Mouse (Mus musculus) myocyte (in vitro differentiated cells): ENCODE measurements around the gene Smarca4. TPM values are rescaled to one million over a fixed set of nuclear protein-coding genes. Genes with fewer than 3 reads are reported as not detected.

ENCODE experiments used
- H3K27me3 ChIP-seq: one replicate; pipeline ENCODE4 v1.6.1; 2011; ENCODE audit not compliant: control insufficient read depth, insufficient read depth, insufficient read length
- H3K36me3 ChIP-seq: one replicate; pipeline ENCODE4 v1.6.1; 2011; ENCODE audit not compliant: control insufficient read depth, insufficient read depth
- H3K4me2 ChIP-seq: one replicate; pipeline ENCODE4 v1.6.1; 2011; ENCODE audit warnings: low read depth, control low read depth
- H3K4me3 ChIP-seq: one replicate; pipeline ENCODE4 v1.5.1; 2011; ENCODE audit warnings: mild to moderate bottlenecking, control low read depth, moderate library complexity
- H3K79me2 ChIP-seq: one replicate; pipeline ENCODE4 v1.6.1; 2011; ENCODE audit not compliant: control insufficient read depth, insufficient read depth
- H3ac ChIP-seq: one replicate; pipeline ENCODE4 v1.6.1; 2011; ENCODE audit not compliant: control insufficient read depth, insufficient read length
- CEBPB ChIP-seq: IDR thresholded peaks from 2 replicates; pipeline ENCODE4 v1.6.1; 2011; ENCODE audit warnings: mild to moderate bottlenecking, moderate library complexity; ENCODE audit not compliant: poor library complexity, insufficient read depth, severe bottlenecking
- E2F4 ChIP-seq: IDR thresholded peaks from one replicate; pipeline ENCODE4 v1.6.1; 2011; ENCODE audit warnings: mild to moderate bottlenecking, control low read depth, moderate library complexity; ENCODE audit not compliant: insufficient read depth
- MAX ChIP-seq: IDR thresholded peaks from one replicate; pipeline ENCODE4 v1.6.1; 2011; ENCODE audit warnings: low read depth, mild to moderate bottlenecking, control low read depth
- MYOD1 ChIP-seq, 3 experiments: IDR thresholded peaks; one replicate each; pipeline ENCODE4 v1.6.1; 2011; ENCODE audit warnings: control low read depth in 2 of 3, low read depth in 2 of 3, mild to moderate bottlenecking in 2 of 3, moderate library complexity in 1 of 3; ENCODE audit not compliant: insufficient read length in 2 of 3, control insufficient read depth in 1 of 3
- MYOG ChIP-seq, 3 experiments: IDR thresholded peaks; one replicate each; pipeline ENCODE4 v1.6.1; 2011; ENCODE audit warnings: control low read depth in 2 of 3, low read depth in 2 of 3, mild to moderate bottlenecking in 2 of 3; ENCODE audit not compliant: insufficient read length in 2 of 3, control insufficient read depth in 1 of 3, insufficient read depth in 1 of 3
- POLR2A ChIP-seq: IDR thresholded peaks from one replicate; pipeline ENCODE4 v1.6.1; 2011; ENCODE audit warnings: low read depth, mild to moderate bottlenecking, control low read depth, moderate library complexity; ENCODE audit not compliant: insufficient read length
- POLR2AphosphoS2 ChIP-seq: IDR thresholded peaks from one replicate; pipeline ENCODE4 v1.6.1; 2011; ENCODE audit warnings: low read depth, control low read depth; ENCODE audit not compliant: insufficient read length
- REST ChIP-seq: IDR thresholded peaks from one replicate; pipeline ENCODE4 v1.6.1; 2011; ENCODE audit warnings: mild to moderate bottlenecking, control low read depth, moderate library complexity; ENCODE audit not compliant: insufficient read depth, insufficient read length
- SRF ChIP-seq: IDR thresholded peaks from one replicate; pipeline ENCODE4 v1.6.1; 2011; ENCODE audit warnings: low read depth; ENCODE audit not compliant: control insufficient read depth, insufficient read length
- TCF12 ChIP-seq: IDR thresholded peaks from one replicate; pipeline ENCODE4 v1.6.1; 2011; ENCODE audit warnings: mild to moderate bottlenecking, control low read depth; ENCODE audit not compliant: poor library complexity, insufficient read depth, severe bottlenecking
- TCF3 ChIP-seq: IDR thresholded peaks from one replicate; pipeline ENCODE4 v1.6.1; 2011; ENCODE audit warnings: low read depth, control low read depth; ENCODE audit not compliant: insufficient read length
- USF1 ChIP-seq: IDR thresholded peaks from one replicate; pipeline ENCODE4 v1.6.1; 2011; ENCODE audit warnings: low read depth, mild to moderate bottlenecking, control low read depth, moderate library complexity
- polyA plus RNA-seq: library from polyadenylated mRNA; unstranded; fragments of >200 nt; fragmentation: generic; extraction: Trizol; gene quantifications from one replicate; pipeline ENCODE4 v1.2.1, GENCODE M21; 2012; ENCODE audit warnings: missing spikeins

The Smarca4 gene
- polyA plus RNA-seq, 1 experiment, result 68.0 TPM

GRCm38 (mm10) chr9:21670354-21670753 lies 54.4 kb downstream of the Smarca4 start:
- no peaks in the 10 kb centered on the region for H3K79me2 ChIP-seq
- no peaks in the 10 kb centered on the region for H3K27me3 ChIP-seq
- H3ac ChIP-seq, result no peak overlapping the region
- no peak overlapping the region for H3K4me2 ChIP-seq
- H3K4me3 ChIP-seq, result no peak overlapping the region
- H3K36me3 ChIP-seq, result peaks cover 61% of the 10 kb centered on the region
- TF ChIP-seq CEBPB (no peak), USF1 (no peak), TCF12 (no peak), POLR2AphosphoS2 (no peak), POLR2A (no peak), SRF (no peak), MYOG (IDR thresholded peaks at IDR 0.05; ENCODE audit: control insufficient read depth in 1 of 3, insufficient read depth in 1 of 3, insufficient read length in 2 of 3, low read depth in 2 of 3) (no peak), MAX (no peak), MYOD1 (IDR thresholded peaks at IDR 0.05; ENCODE audit: control insufficient read depth in 1 of 3, insufficient read length in 2 of 3, low read depth in 2 of 3) (no peak), REST (no peak), TCF3 (no peak), E2F4 (no peak)

- no peak for TF ChIP-seq USF1
- TF ChIP-seq TCF3, result no peak
- TF ChIP-seq POLR2AphosphoS2, result no peak
- TF ChIP-seq MAX, result no peak
- no peak for TF ChIP-seq E2F4
- TF ChIP-seq MYOD1 (IDR thresholded peaks at IDR 0.05; ENCODE audit: control insufficient read depth in 1 of 3, insufficient read length in 2 of 3, low read depth in 2 of 3), result no peak
- TF ChIP-seq REST, result no peak
- no peak for TF ChIP-seq SRF
- TF ChIP-seq POLR2A, result no peak
- TF ChIP-seq TCF12, result no peak
- TF ChIP-seq MYOG (IDR thresholded peaks at IDR 0.05; ENCODE audit: control insufficient read depth in 1 of 3, insufficient read depth in 1 of 3, insufficient read length in 2 of 3, low read depth in 2 of 3), result no peak
- no peak for TF ChIP-seq CEBPB
Measured at GRCm38 (mm10) chr9:21671753-21672152, 55.8 kb downstream of the Smarca4 start.

GRCm38 (mm10) chr9:21677706-21678105 lies 61.7 kb downstream of the Smarca4 start:
- Histone ChIP-seq H3K27me3 (no peaks in the 10 kb centered on the region), H3K79me2 (no peaks in the 10 kb centered on the region), H3K36me3 (peaks cover 77% of the 10 kb centered on the region), H3K4me3 (no peak overlapping the region), H3ac (no peak overlapping the region), H3K4me2 (no peak overlapping the region)
- TF ChIP-seq TCF3 (no peak), POLR2AphosphoS2 (no peak), MAX (no peak), REST (no peak), TCF12 (no peak), MYOG (IDR thresholded peaks at IDR 0.05; ENCODE audit: control insufficient read depth in 1 of 3, insufficient read depth in 1 of 3, insufficient read length in 2 of 3, low read depth in 2 of 3) (no peak), MYOD1 (IDR thresholded peaks at IDR 0.05; ENCODE audit: control insufficient read depth in 1 of 3, insufficient read length in 2 of 3, low read depth in 2 of 3) (no peak), CEBPB (no peak), SRF (no peak), E2F4 (no peak), POLR2A (no peak), USF1 (no peak)

More at GRCm38 (mm10) chr9:21671753-21672152, 55.8 kb downstream of the Smarca4 start:
- Histone ChIP-seq H3ac (no peak overlapping the region), H3K4me2 (no peak overlapping the region), H3K4me3 (no peak overlapping the region), H3K79me2 (no peaks in the 10 kb centered on the region), H3K27me3 (no peaks in the 10 kb centered on the region), H3K36me3 (peaks cover 74% of the 10 kb centered on the region)

- TF ChIP-seq USF1 (no peak), SRF (no peak), MYOD1 (IDR thresholded peaks at IDR 0.05; ENCODE audit: control insufficient read depth in 1 of 3, insufficient read length in 2 of 3, low read depth in 2 of 3) (no peak), MAX (no peak), POLR2A (no peak), E2F4 (no peak), TCF12 (no peak), CEBPB (no peak), REST (no peak), MYOG (IDR thresholded peaks at IDR 0.05; ENCODE audit: control insufficient read depth in 1 of 3, insufficient read depth in 1 of 3, insufficient read length in 2 of 3, low read depth in 2 of 3) (no peak), POLR2AphosphoS2 (no peak), TCF3 (no peak)
- no peak overlapping the region for H3K4me2 ChIP-seq
- no peak overlapping the region for H3ac ChIP-seq
- no peak overlapping the region for H3K4me3 ChIP-seq
- peaks cover 71% of the 10 kb centered on the region for H3K36me3 ChIP-seq
- no peaks in the 10 kb centered on the region for H3K27me3 ChIP-seq
- H3K79me2 ChIP-seq, result no peaks in the 10 kb centered on the region
Measured at GRCm38 (mm10) chr9:21680448-21680847, 64.5 kb downstream of the Smarca4 start.

GRCm38 (mm10) chr9:21682827-21683226 lies 66.9 kb downstream of the Smarca4 start:
- no peaks in the 10 kb centered on the region for H3K27me3 ChIP-seq

More at GRCm38 (mm10) chr9:21682827-21683226, 66.9 kb downstream of the Smarca4 start:
- H3K4me3 ChIP-seq, result no peak overlapping the region
- H3K4me2 ChIP-seq, result no peak overlapping the region
- no peaks in the 10 kb centered on the region for H3K79me2 ChIP-seq
- H3ac ChIP-seq, result no peak overlapping the region
- TF ChIP-seq USF1, result no peak
- TF ChIP-seq MYOD1 (IDR thresholded peaks at IDR 0.05; ENCODE audit: control insufficient read depth in 1 of 3, insufficient read length in 2 of 3, low read depth in 2 of 3), result no peak
- TF ChIP-seq E2F4, result no peak
- no peak for TF ChIP-seq POLR2AphosphoS2
- TF ChIP-seq CEBPB, result no peak
- no peak for TF ChIP-seq REST
- TF ChIP-seq SRF, result no peak
- H3K36me3 ChIP-seq, result peaks cover 69% of the 10 kb centered on the region
